Mouse (Mus musculus): Measurements from ENCODE around the gene Bnip2.
A peak's percentile ranks its signal among the peaks of the same experiment; 100 is the strongest.
"Not testable (repeated sequence)": the region's sequence is repeated elsewhere in the genome, so short reads cannot be mapped to it uniquely, and the experiment has no call there.

Gene Bnip2

GRCm38 (mm10) chr9:70011537-70012407, 22.5 kb downstream of the Bnip2 start:
- no peak for DNase-seq

GRCm38 (mm10) chr9:70012408-70012901, 23.2 kb downstream of the Bnip2 start, which contains the start of gene Gtf2a2:
Gene Gtf2a2 (plus strand): TSS chr9:70012550.
- peak; percentile 87 for DNase-seq

- DNase-seq, result no peak
Observed at GRCm38 (mm10) chr9:70015632-70016031, 26.4 kb downstream of the Bnip2 start.

- no peak for DNase-seq
Observed at GRCm38 (mm10) chr9:70018879-70019278, 29.6 kb downstream of the Bnip2 start.

- no peak for DNase-seq
Observed at GRCm38 (mm10) chr9:70021610-70022009, 32.3 kb downstream of the Bnip2 start.

GRCm38 (mm10) chr9:70022083-70022482, 32.8 kb downstream of the Bnip2 start:
- no peak for DNase-seq

GRCm38 (mm10) chr9:70023615-70024014, 34.3 kb downstream of the Bnip2 start:
- not testable (repeated sequence) for DNase-seq

GRCm38 (mm10) chr9:70024648-70025047, 35.4 kb downstream of the Bnip2 start:
- DNase-seq, result no peak

GRCm38 (mm10) chr9:70025365-70026012, 36.2 kb downstream of the Bnip2 start:
- DNase-seq, result no peak

- DNase-seq, result no peak
Observed at GRCm38 (mm10) chr9:70032167-70032566, 42.9 kb downstream of the Bnip2 start.

- DNase-seq, result no peak
Observed at GRCm38 (mm10) chr9:70033056-70033455, 43.8 kb downstream of the Bnip2 start.

- no peak for DNase-seq
Observed at GRCm38 (mm10) chr9:70034702-70035101, 45.4 kb downstream of the Bnip2 start.

- DNase-seq, result no peak
Observed at GRCm38 (mm10) chr9:70036646-70037045, 47.4 kb downstream of the Bnip2 start.

GRCm38 (mm10) chr9:70037988-70038387, 48.7 kb downstream of the Bnip2 start, which contains the start of gene Gcnt3:
Gene Gcnt3 (minus strand): TSS chr9:70038088.
- DNase-seq, result no peak

- no peak for DNase-seq
Observed at GRCm38 (mm10) chr9:70039597-70040385, 50.5 kb downstream of the Bnip2 start.

GRCm38 (mm10) chr9:70040570-70040969, 51.3 kb downstream of the Bnip2 start:
- no peak for DNase-seq

GRCm38 (mm10) chr9:70042137-70042536, 52.9 kb downstream of the Bnip2 start:
- no peak for DNase-seq

GRCm38 (mm10) chr9:70042935-70043334, 53.7 kb downstream of the Bnip2 start:
- DNase-seq, result no peak

GRCm38 (mm10) chr9:70044865-70045264, 55.6 kb downstream of the Bnip2 start:
- no peak for DNase-seq

GRCm38 (mm10) chr9:70046255-70046654, 57.0 kb downstream of the Bnip2 start:
- no peak for DNase-seq

- no peak for DNase-seq
Observed at GRCm38 (mm10) chr9:70047839-70048238, 58.6 kb downstream of the Bnip2 start.

GRCm38 (mm10) chr9:70048280-70048679, 59.0 kb downstream of the Bnip2 start:
- no peak for DNase-seq

Measured in cerebellum, adult 11 months (tissue).